Mouse (Mus musculus) mature B cell (primary cell): ENCODE data around the gene Rab13.
"Not testable (repeated sequence)": the region's sequence is repeated elsewhere in the genome, so short reads cannot be mapped to it uniquely, and the experiment has no call there.

ENCODE experiments used
- in situ Hi-C: fragments of 300-500 bp; cut with MboI; formaldehyde crosslinking; loops from 2 replicates; pipeline ENCODE4 v1.14.3; 2019

The Rab13 gene

DNA sequence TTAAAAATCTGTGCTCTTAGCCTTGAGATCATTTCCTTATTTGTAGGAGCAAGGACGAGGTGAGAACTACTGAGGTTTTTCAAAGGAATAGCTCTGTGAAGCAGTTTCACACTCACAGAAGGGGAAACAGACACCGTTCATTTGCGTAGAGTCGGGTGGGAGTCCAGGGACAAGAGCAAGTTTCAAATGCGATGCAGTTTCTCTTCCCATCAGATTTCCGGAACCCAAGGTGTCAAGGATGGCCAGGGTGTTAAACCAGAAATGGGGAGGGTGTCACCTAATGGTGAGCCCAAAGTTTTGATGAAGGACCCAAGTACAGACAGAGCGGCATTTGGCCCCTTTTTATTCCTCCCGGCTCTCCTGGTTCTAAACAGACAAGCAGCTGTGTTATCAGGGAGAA lies 17.6 kb downstream of the Rab13 start:
- in situ Hi-C loops, result no loop called here

DNA sequence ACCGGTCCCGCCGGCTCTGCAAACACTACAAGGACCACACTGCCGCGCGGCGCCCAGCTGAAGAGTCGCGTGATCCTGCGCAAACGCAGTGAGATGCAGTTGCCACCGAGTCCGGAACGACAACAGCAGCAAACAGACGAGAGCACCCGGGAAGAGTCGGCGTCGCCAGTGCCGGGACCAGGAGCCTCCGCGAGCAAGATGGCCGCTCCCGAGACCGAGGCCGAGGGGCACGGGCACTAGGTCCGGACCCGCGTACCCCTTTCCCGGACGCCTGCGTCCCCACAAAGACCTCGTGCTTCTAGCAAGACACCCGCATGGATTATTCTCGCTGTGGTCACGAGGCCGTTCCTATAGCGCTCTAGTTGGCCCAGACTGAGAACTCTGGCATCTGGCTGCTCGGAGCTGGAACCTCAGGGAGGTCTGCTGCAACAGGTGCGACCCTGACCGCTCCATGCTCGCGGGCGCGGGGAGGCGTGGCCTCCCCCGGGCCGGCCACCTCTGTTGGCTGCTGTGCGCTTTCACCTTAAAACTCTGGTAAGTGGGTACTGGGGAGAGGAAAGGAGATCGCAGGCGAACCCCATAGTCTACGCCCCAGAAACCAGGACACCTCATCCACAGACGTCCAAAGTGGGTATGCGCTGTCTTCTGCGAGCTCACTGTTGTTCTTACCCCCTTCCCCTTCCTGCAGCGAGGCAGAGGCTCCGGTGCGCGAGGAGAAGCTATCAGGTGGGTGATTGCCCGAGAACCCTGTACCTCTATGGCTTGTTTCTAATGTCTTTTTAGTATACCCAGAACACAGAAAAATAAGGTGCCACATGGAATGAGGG lies 18.2 kb downstream of the Rab13 start, which contains the start of gene Jtb:
TSS of gene Jtb (plus strand) at position 91 of the 827 bp plus-strand sequence.
- in situ Hi-C loops, result no loop called here

DNA sequence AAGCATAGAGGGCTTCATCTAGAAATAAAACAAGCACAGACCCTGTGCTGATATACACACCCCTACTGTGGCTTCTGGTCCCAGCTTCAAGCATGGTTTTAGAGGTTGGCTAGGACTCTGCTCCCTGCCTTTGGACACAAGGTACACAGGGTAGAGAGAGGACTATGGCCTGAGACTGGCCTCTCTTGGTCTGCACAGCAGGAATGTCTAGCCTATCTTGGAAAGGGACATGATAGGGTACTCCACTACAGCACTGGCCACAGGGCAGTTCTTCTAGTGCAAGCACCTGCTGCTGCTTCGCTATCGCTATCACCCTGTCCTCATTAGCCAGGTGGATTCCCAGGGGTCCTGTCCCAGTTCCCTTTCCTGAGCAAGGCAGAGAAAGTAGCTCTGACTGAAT lies 27.8 kb downstream of the Rab13 start:
- in situ Hi-C loops, result no loop called here

- in situ Hi-C loops, result no loop called here
These were observed 28.3 kb downstream of the Rab13 start for GRCm38 (mm10) chr3:90241669-90242358.

- in situ Hi-C loops, result no loop called here
These were observed 29.7 kb downstream of the Rab13 start, which contains the start of gene Creb3l4 for GRCm38 (mm10) chr3:90242984-90243775. Creb3l4 (minus strand) TSS chr3:90243512.

DNA sequence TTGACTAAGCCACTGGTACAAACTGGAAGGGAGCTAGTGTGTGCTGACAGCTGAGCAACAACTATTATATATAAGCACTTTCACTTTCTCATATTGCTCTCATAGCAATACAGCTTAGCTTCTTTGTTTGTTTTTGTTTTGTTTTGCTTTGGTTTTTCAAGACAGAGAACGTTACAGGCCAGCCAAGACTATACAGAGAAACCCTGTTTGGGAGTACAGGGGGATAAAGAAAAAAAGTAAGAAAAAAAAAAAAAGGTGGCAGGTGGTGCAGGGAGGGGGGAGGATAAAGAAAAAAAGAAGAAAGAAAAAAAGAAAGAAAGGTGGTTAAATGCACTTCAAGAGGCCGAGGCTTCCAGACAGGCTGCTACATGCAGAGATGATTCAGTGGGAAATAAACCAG lies 31.9 kb downstream of the Rab13 start:
- in situ Hi-C loops, result no loop called here

DNA sequence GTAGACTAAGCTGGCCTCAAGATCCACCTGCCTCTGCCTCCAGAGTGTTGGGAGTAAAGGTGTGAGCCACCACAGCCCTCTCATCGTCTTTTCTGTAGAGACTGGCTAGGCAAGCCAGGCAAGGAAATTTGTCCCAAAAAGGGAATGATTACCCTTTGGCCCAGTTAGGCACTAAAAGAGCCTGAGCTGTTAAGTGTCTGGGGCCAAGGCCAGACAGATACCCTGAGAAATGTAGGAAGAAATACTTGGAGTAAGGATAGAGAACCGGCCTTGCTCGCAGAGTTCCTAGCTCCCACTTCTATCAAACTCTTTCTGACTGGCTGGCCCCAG lies 34.1 kb downstream of the Rab13 start:
- in situ Hi-C loops, result no loop called here

DNA sequence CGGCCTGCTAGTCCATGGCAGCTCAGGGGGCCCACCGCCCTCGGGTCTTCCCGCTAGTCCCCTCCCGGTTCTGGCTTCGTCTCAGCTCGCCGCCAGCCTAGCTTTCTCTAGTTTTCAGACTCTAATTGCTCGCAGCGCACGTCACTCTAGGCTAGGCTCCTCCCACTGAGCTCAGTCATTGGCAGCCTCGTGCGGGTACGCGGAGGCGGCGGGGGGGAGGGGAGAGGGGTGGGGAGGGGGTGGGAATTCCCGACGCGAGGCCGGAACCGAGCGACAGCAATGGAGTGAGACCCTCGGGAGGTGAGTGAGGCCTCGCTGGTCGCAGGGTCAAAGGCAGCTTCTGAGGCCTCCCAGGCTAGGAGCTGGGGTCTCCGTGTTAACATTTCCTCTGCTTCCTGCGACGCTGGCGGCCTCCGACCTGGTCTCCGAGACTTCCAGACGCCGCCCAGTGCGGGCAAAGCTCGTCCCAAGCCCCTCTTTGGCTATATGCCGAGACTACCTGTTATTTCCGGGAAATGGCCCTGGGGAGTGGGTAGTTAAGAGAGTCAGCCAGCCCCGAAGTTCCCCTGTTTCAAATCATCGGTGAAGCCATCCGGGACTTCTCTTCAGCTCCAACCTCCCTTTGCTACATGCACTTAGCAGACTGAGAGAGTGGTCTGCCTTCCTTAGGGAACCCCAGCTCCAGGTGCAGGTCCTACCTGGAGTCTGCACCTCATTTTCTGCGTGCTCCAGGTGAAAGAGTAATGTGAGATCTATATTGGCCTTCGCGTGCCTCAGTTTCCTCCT lies 34.7 kb downstream of the Rab13 start, which contains the start of gene Slc39a1:
TSS of gene Slc39a1 (plus strand) at position 213 of the 786 bp plus-strand sequence.
- in situ Hi-C loops, result no loop called here

DNA sequence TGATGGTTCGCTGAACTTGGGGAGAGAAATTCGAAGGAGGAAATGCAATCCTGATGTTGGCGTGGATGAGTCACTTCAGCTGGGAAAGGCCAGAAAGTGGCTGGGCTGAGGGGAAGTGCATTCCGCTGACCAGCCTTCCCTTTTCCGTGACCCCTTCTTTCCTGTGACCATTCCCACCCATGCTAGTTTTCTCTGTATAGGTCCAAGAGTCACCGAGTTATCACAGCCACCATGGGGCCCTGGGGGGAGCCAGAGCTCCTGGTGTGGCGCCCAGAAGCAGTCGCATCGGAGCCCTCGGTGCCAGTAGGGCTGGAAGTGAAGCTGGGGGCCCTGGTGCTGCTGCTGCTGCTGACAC lies 35.2 kb downstream of the Rab13 start:
- in situ Hi-C loops, result no loop called here

DNA sequence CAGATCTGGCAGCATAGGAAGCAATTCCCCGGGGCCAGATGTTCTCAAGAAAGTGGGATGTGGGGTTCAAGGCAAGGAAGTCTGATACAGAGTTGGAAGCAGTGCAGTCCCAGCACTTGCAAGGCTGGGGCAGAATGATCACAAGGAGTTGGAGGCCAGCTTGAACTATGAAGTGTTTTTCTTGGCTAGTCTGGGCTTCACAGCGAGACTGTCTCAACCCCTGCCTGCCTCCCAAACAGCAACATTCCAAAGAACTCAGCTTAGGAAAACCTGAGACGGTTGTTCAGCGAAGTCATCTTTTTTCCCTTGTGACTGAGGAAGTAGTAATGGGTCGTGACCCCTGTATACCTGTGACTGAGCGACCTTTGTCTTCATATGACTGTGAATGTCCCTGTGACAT lies 37.3 kb downstream of the Rab13 start:
- in situ Hi-C loops, result no loop called here

DNA sequence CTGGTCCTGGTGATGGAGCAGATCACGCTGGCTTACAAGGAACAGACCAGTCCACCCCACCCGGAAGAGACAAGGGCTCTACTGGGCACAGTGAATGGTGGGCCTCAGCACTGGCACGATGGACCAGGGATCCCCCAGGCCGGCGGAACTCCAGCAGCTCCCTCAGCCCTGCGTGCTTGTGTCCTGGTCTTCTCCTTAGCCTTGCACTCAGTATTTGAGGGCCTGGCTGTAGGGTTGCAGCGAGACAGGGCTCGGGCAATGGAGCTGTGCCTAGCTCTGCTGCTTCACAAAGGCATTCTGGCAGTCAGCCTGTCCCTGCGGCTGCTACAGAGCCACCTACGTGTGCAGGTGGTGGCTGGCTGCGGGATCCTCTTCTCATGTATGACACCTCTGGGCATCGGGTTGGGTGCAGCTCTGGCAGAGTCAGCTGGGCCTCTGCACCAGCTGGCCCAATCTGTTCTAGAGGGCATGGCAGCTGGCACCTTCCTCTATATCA lies 38.3 kb downstream of the Rab13 start:
- in situ Hi-C loops, result not testable (repeated sequence)

DNA sequence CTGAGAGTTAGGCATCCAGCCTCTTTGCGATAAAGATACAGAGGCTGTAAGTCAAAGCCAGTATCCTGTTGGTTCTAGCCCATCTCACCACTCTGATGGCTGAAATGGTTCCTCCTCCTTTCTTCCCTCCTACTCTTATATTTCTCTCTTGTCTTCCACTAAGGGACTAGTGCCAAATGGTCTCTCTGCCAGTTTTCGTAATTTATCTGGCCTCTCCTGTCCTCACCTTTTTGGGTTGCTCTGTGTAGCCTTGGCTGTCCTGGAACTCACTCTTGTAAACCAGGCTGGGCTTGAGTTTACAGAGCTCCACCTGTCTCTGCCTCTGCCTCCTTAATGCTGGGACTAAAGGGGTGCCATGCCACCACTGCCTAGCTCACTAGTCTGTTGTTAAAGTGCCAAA lies 39.2 kb downstream of the Rab13 start:
- in situ Hi-C loops, result not testable (repeated sequence)

DNA sequence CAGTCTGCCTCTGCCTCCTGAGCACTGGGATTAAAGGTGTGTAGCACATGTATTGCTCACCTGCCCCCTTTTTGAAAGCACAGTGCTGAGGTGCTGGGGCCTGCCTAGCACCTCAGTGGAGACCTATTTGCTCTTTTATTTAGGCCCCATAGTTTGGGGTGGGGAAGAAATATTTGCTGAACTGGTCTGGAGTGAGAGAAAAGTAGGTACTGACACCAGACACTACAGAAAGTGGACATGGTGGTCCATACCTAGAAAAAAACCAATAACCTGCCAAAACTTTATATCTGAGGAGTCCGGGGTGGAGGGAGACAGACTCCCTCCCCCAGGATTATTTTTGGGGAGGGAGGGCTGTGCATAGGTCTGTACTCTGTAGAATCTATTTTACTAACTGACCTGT lies 39.7 kb downstream of the Rab13 start:
- in situ Hi-C loops, result not testable (repeated sequence)

GRCm38 (mm10) chr3:90253653-90254418 lies 40.3 kb downstream of the Rab13 start, which contains the start of gene Crtc2:
Crtc2 (plus strand) TSS chr3:90254163.
- in situ Hi-C loops, result no loop called here

GRCm38 (mm10) chr3:90254419-90255193 lies 41.1 kb downstream of the Rab13 start:
- in situ Hi-C loops, result no loop called here

- in situ Hi-C loops, result no loop called here
These were observed 41.7 kb downstream of the Rab13 start for GRCm38 (mm10) chr3:90255194-90255565.

DNA sequence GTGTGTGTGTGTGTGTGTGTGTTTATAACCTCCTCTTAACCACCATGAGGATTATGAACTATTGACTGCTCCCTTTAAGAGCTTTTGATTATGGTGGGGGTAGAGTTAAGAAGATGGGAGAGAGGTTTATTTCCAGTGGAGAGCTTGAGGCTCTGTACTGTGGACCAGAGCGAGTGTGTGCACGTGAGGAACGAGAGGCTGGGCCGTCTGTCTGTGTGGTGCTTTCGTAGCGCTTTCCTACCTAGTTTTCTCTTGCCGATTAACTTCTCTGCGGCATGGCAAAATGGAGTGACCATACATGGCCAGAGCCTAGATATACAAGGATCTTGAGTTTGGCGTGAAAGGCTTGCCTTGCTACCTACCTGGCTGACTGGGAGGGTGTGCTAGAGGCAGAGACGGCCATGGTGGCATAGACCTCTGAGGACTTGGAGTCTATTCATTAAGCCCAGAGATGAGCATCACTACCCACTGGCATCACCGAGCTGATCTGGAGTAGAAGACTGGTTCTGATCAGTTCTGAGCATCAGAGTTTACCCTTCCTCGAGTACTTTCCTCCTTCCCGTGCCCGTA lies 42.4 kb downstream of the Rab13 start:
- in situ Hi-C loops, result no loop called here

DNA sequence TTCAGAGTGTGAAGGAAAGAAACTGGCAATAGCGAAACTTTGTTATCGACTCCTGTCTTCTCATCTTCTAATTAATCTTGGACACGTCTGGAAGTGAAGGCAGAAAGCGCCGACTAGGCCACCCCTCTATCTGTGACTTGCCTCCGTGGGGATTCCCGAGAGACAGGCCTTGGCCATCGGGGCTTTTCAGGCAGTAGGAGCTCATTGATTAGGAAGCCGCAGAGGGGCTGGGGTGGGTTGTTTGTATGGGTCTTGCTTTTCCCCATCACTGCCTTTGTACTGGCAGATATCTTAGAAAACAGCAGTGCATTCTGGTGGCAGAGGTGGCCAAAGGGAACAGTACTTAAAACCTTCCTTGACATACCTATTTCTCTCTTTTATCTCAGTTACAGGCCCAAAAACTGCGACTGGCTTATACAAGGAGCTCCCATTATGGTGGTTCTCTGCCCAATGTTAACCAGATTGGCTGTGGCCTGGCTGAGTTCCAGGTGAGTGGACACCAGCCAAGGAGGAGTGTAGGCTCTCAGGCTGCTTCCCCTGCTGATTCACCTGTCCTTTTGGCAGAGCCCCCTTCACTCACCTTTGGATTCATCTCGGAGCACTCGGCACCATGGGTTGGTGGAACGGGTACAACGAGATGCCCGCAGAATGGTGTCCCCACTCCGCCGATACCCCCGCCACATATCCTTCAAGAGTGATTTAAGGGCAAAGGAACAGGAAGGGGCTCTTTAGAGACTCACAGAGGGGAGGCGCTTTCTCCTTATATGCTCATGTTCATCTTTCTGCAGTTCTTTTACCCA lies 43.4 kb downstream of the Rab13 start:
- in situ Hi-C loops, result no loop called here

GRCm38 (mm10) chr3:90258521-90258920 lies 45.0 kb downstream of the Rab13 start:
- in situ Hi-C loops, result no loop called here
